Mouse (Mus musculus): ENCODE data around the gene Hes5. TPM values are rescaled to one million over a fixed set of nuclear protein-coding genes. Genes with fewer than 3 reads are reported as not detected.

Gene Hes5
- polyA plus RNA-seq (2015; fragmentation: Nextera tagmentation; extraction: Ambion mirVana) = 0.49 and 0.77 TPM in 2 replicates

DNA sequence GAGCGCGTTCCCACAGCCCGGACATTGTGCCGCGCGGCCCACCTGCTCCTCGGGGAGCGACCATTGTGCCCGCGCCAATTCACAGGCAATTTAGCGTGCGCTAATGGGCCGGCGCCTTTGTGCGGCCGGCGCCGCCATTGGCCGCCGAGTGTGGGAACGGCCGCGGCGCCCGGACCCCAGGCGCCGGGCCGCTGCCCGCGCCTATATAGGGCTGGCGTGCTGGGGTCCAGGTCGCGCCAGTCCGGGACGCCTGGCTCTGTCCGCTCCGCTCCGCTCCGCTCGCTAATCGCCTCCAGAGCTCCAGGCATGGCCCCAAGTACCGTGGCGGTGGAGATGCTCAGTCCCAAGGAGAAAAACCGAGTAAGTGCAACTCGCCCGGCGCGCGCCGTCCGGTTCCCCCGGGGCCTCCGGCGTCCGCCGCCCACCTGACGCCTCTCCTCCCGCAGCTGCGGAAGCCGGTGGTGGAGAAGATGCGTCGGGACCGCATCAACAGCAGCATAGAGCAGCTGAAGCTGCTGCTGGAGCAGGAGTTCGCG, at the start of gene Hes5:
Hes5 (plus strand) TSS at position 234 of the 536 bp plus-strand sequence.
- peak within 1 kb of the TSS; percentile 48 for H3K9ac ChIP-seq
- peaks cover 75% of the 10 kb centered on the region for H3K27me3 ChIP-seq
- H3K36me3 ChIP-seq = no peaks in the 10 kb centered on the region
- H3K9me3 ChIP-seq (replicated peaks) = no peaks in the 10 kb centered on the region
- ATAC-seq (replicated peaks; ENCODE audit: insufficient number of reproducible peaks, insufficient read depth, low FRiP score, low read depth) = no peak
- H3K27ac ChIP-seq = no peak within 1 kb of the TSS
- WGBS = under 1% methylated on average over 65 of the region's 65 CpGs
- peak within 1 kb of the TSS; percentile 91 for H3K4me2 ChIP-seq
- H3K4me3 ChIP-seq = peak within 1 kb of the TSS; percentile 49
- H3K4me1 ChIP-seq (replicated peaks) = peaks cover 51% of the 10 kb centered on the region

DNA sequence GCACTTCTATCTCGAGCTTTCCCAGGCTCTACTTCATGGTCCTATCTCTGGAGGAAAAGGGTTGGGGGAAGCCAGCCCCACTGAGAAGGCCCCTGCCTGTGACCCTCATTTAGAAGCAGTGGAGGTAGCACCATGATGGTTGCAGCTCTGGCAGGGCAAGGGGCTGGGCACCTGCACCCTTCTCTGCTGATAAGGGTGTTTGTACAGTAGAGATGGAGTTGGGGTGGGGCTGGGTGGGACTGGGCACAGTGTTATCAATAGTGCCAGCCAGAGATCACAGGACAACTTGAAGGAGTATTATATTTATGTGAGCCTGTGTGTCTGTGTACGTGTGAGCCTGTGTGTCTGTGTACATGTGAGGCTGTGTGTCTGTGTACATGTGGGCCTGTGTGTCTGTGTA, 49.1 kb upstream of the Hes5 start:
- WGBS = 56% methylated on average over 2 of the region's 2 CpGs
- Histone ChIP-seq H3K4me1 (replicated peaks) (peaks cover 9% of the 10 kb centered on the region), H3K27ac (no peak overlapping the region), H3K27me3 (no peaks in the 10 kb centered on the region), H3K9me3 (replicated peaks) (no peaks in the 10 kb centered on the region), H3K4me3 (no peak overlapping the region), H3K4me2 (no peak overlapping the region), H3K9ac (no peak overlapping the region), H3K36me3 (no peaks in the 10 kb centered on the region)
- no peak for ATAC-seq (replicated peaks; ENCODE audit: insufficient number of reproducible peaks, insufficient read depth, low FRiP score, low read depth)

DNA sequence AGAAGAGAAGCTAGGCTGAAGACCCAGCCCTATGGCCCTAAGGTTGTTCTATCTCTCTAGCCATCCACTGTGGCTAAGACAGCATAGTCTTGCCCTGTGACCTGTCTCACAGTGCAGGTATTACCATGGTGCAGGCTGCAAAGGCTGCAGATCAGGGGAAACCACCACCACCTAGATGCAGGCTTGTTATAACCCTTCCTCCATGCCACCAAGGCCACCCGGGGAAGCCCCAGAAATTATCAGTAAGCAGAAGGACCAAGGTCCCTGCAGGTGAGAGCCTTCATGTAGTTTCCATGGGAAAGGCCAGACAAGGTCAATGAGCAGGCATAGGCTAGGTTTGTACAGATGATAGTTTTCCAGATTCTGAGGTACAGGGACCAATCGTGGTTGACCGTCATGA, 46.9 kb upstream of the Hes5 start:
- Histone ChIP-seq H3K4me2 (no peak overlapping the region), H3K9me3 (replicated peaks) (no peaks in the 10 kb centered on the region), H3K9ac (no peak overlapping the region), H3K4me1 (replicated peaks) (peaks cover 4% of the 10 kb centered on the region; the same call in 1 of the 2 replicates), H3K27me3 (no peaks in the 10 kb centered on the region), H3K4me3 (no peak overlapping the region), H3K27ac (no peak overlapping the region), H3K36me3 (no peaks in the 10 kb centered on the region)
- WGBS = 93% methylated on average over 3 of the region's 3 CpGs
- no peak for ATAC-seq (replicated peaks; ENCODE audit: insufficient number of reproducible peaks, insufficient read depth, low FRiP score, low read depth)

- Histone ChIP-seq H3K27ac (no peak overlapping the region), H3K4me2 (no peak overlapping the region), H3K4me3 (no peak overlapping the region), H3K9me3 (replicated peaks) (no peaks in the 10 kb centered on the region), H3K9ac (no peak overlapping the region), H3K4me1 (replicated peaks) (peaks cover 4% of the 10 kb centered on the region; the same call in 1 of the 2 replicates), H3K36me3 (no peaks in the 10 kb centered on the region), H3K27me3 (no peaks in the 10 kb centered on the region)
- WGBS = 93% methylated on average over 4 of the region's 4 CpGs
- ATAC-seq (replicated peaks; ENCODE audit: insufficient number of reproducible peaks, insufficient read depth, low FRiP score, low read depth) = no peak
Observed at GRCm38 (mm10) chr4:154914252-154914651, 46.5 kb upstream of the Hes5 start.

DNA sequence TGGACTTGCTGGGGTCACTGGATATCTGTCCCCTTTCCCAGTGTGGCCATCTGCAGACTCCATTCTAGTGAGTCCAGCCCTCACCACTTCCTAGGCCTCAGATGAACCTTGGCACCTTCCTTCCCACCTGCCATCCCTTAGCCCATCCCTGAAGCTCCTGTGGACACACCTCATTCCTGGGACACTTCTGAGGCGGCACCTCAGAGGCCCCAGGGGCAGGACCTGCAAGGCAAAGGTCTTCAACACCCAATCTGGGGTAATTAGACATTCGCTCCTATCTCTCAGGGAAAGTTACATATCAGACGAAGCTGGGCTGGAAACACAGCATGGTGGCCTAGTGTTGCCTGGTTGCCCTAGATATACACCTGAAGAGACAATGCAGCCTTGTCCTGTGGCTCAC, 46.0 kb upstream of the Hes5 start:
- Histone ChIP-seq H3K9me3 (replicated peaks) (no peaks in the 10 kb centered on the region), H3K9ac (no peak overlapping the region), H3K4me1 (replicated peaks) (peaks cover 4% of the 10 kb centered on the region; the same call in 1 of the 2 replicates), H3K27ac (no peak overlapping the region), H3K4me3 (no peak overlapping the region), H3K36me3 (no peaks in the 10 kb centered on the region), H3K4me2 (no peak overlapping the region), H3K27me3 (no peaks in the 10 kb centered on the region)
- ATAC-seq (replicated peaks; ENCODE audit: insufficient number of reproducible peaks, insufficient read depth, low FRiP score, low read depth) = no peak
- 70% methylated on average over 3 of the region's 3 CpGs for WGBS

DNA sequence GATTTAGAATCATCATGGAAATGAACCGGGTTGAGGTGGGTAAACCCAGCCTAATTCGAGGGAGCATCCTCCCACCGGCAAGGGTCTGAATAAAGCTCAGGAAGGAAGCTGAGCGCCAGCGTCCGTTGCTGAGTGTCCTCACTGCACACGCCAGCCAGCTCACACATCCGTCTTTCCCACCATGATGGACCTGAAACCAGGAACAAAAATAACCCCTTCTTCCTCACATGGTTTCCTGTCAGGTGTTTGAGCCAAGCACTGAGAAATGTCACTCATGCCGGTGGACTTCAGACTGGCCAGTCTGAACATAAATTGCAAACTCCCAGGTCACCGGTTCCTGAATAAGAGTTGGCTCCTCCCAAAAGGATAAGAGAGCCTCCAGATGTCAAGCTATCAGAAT, 45.4 kb upstream of the Hes5 start:
- H3K4me2 ChIP-seq = no peak overlapping the region
- no peaks in the 10 kb centered on the region for H3K36me3 ChIP-seq
- H3K4me3 ChIP-seq = no peak overlapping the region
- no peaks in the 10 kb centered on the region for H3K27me3 ChIP-seq
- H3K4me1 ChIP-seq (replicated peaks) = peaks cover 4% of the 10 kb centered on the region; the same call in 1 of the 2 replicates
- ATAC-seq (replicated peaks; ENCODE audit: insufficient number of reproducible peaks, insufficient read depth, low FRiP score, low read depth) = no peak
- H3K9me3 ChIP-seq (replicated peaks) = no peaks in the 10 kb centered on the region
- H3K9ac ChIP-seq = no peak overlapping the region
- WGBS = 62% methylated on average over 10 of the region's 10 CpGs
- no peak overlapping the region for H3K27ac ChIP-seq

DNA sequence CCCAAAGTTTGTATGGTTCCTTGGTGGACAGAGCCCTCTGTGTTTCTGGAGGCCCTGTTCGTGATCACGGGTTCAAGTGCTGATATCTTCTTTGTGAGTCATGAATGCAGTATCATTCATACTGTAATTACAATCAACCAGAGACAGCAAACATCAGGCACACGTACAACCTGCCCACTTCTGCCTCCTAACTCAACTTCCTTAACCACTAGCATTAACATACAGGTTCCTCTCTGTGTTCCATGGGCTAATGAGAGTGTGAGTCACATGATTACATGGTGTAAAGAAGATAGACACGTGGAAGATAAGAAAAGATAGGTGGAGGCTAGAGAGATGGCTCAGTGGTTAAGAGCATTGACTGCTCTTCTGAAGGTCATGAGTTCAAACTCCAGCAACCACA, 44.1 kb upstream of the Hes5 start:
- 77% methylated on average over 4 of the region's 4 CpGs for WGBS
- no peaks in the 10 kb centered on the region for H3K36me3 ChIP-seq
- H3K4me1 ChIP-seq (replicated peaks) = no peaks in the 10 kb centered on the region
- no peak overlapping the region for H3K9ac ChIP-seq
- ATAC-seq (replicated peaks; ENCODE audit: insufficient number of reproducible peaks, insufficient read depth, low FRiP score, low read depth) = no peak
- no peak overlapping the region for H3K4me2 ChIP-seq
- H3K27ac ChIP-seq = no peak overlapping the region
- H3K9me3 ChIP-seq (replicated peaks) = no peaks in the 10 kb centered on the region
- H3K4me3 ChIP-seq = no peak overlapping the region
- no peaks in the 10 kb centered on the region for H3K27me3 ChIP-seq

DNA sequence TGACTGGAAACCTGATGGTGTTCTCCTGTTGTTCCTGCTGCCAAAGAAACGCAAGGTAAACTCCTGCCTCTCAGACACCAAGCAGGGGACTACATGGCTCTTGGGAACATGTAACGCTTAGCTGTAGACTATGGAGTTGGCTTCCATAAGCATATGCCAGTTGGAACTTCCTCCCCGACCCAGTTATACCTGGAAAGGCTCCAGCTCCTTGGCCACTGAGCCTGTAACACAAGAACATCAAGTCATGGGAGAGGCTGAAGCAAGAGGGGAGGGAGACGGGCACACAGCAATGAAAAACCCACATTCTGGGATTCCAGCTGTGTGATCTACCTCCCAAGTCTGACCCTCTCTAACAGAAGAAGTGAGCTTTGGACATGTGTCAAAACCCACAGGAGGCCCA, 38.4 kb upstream of the Hes5 start:
- ATAC-seq (replicated peaks; ENCODE audit: insufficient number of reproducible peaks, insufficient read depth, low FRiP score, low read depth) = no peak

GRCm38 (mm10) chr4:154922931-154923330, 37.8 kb upstream of the Hes5 start:
- ATAC-seq (replicated peaks; ENCODE audit: insufficient number of reproducible peaks, insufficient read depth, low FRiP score, low read depth) = no peak
- 76% methylated on average over 5 of the region's 5 CpGs for WGBS

More for the DNA sequence above, 38.4 kb upstream of the Hes5 start:
- H3K4me3 ChIP-seq = no peak overlapping the region
- no peaks in the 10 kb centered on the region for H3K36me3 ChIP-seq
- H3K4me1 ChIP-seq (replicated peaks) = no peaks in the 10 kb centered on the region
- H3K27me3 ChIP-seq = no peaks in the 10 kb centered on the region
- WGBS = 67% methylated on average over 4 of the region's 4 CpGs
- H3K4me2 ChIP-seq = no peak overlapping the region
- H3K9me3 ChIP-seq (replicated peaks) = no peaks in the 10 kb centered on the region
- H3K27ac ChIP-seq = no peak overlapping the region
- no peak overlapping the region for H3K9ac ChIP-seq

GRCm38 (mm10) chr4:154925413-154925812, 35.3 kb upstream of the Hes5 start:
- Histone ChIP-seq H3K27ac (no peak overlapping the region), H3K9me3 (replicated peaks) (no peaks in the 10 kb centered on the region), H3K27me3 (no peaks in the 10 kb centered on the region), H3K9ac (no peak overlapping the region), H3K36me3 (no peaks in the 10 kb centered on the region), H3K4me3 (no peak overlapping the region), H3K4me1 (replicated peaks) (peaks cover 10% of the 10 kb centered on the region), H3K4me2 (no peak overlapping the region)
- no peak for ATAC-seq (replicated peaks; ENCODE audit: insufficient number of reproducible peaks, insufficient read depth, low FRiP score, low read depth)
- 52% methylated on average over 4 of the region's 4 CpGs for WGBS

More at GRCm38 (mm10) chr4:154922931-154923330, 37.8 kb upstream of the Hes5 start:
- H3K4me3 ChIP-seq = no peak overlapping the region
- no peak overlapping the region for H3K4me2 ChIP-seq
- H3K27me3 ChIP-seq = no peaks in the 10 kb centered on the region
- H3K4me1 ChIP-seq (replicated peaks) = peaks cover 6% of the 10 kb centered on the region
- no peak overlapping the region for H3K9ac ChIP-seq
- H3K27ac ChIP-seq = no peak overlapping the region
- no peaks in the 10 kb centered on the region for H3K9me3 ChIP-seq (replicated peaks)
- no peaks in the 10 kb centered on the region for H3K36me3 ChIP-seq

DNA sequence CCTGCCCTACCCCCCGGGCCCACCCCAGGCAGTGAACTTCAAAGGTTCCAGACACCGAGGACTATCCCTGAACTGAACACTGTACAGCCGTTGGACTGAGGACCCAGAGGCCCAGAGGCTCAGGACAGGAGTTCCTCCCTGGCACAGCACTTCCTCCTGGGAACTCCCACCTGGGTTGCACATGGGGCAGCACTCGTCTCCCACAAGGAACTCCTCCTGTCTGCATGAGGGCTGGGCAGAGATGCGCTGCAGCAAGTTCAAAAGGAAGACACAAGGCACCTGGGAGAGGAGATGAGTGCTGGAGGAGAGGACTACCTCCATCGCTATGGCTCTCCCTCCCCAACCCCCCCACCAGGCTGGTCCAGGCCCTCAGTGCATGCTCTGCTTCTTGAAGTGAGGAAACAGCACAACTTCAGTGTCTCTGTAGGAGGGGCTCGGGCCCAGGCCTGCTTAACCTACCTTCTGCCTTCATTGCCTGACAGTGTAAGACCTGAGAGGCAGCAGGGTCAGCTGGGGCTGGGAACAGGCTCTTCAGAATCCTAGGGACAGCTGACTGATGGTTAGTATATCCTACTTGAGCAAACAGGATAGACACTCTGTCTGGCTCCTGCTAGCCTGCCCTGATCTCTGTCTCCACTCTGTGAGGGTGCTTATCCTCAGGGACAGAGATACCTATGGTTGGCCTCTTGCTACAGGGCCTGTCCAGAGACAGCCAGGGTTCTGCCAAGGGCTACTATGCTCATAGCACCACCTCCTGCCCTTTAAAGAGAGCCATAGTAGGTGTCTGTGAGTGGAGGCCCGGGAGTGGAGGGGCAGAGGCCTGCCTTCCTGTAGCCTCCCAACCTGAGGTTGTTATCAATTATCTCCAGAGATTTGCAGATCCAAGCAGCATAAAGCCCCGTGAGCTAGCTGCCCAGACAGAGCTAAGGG, 33.5 kb upstream of the Hes5 start:
- Histone ChIP-seq H3K4me1 (replicated peaks) (peaks cover 10% of the 10 kb centered on the region), H3K27ac (peak overlapping the region; percentile 52), H3K4me2 (peak overlapping the region; percentile 53), H3K27me3 (no peaks in the 10 kb centered on the region), H3K9ac (peak overlapping the region; percentile 12; the same call in 1 of the 2 replicates), H3K4me3 (peak overlapping the region; percentile 31), H3K36me3 (no peaks in the 10 kb centered on the region), H3K9me3 (replicated peaks) (no peaks in the 10 kb centered on the region)
- WGBS = 54% methylated on average over 9 of the region's 9 CpGs
- ATAC-seq (replicated peaks; ENCODE audit: insufficient number of reproducible peaks, insufficient read depth, low FRiP score, low read depth) = 0 out of 2 replicates have a peak, but pooled peaks have one; percentile 14
